Mouse (Mus musculus): ENCODE measurements around the gene Apobec1.
"Not testable (repeated sequence)": the region's sequence is repeated elsewhere in the genome, so short reads cannot be mapped to it uniquely, and the experiment has no call there.

The Apobec1 gene

GRCm38 (mm10) chr6:122602242-122602991, at the start of gene Apobec1:
Gene Apobec1, minus strand, starts transcription at chr6:122602444.
- ATAC-seq (ENCODE audit: low TSS enrichment): peak; percentile 99

GRCm38 (mm10) chr6:122650398-122650980, 48.2 kb upstream of the Apobec1 start:
- ATAC-seq (ENCODE audit: low TSS enrichment): no peak

GRCm38 (mm10) chr6:122649903-122650302, 47.7 kb upstream of the Apobec1 start:
- no peak for ATAC-seq (ENCODE audit: low TSS enrichment)

GRCm38 (mm10) chr6:122644196-122644595, 42.0 kb upstream of the Apobec1 start:
- not testable (repeated sequence) for ATAC-seq (ENCODE audit: low TSS enrichment)

GRCm38 (mm10) chr6:122637566-122637965, 35.3 kb upstream of the Apobec1 start:
- not testable (repeated sequence) for ATAC-seq (ENCODE audit: low TSS enrichment)

GRCm38 (mm10) chr6:122636666-122637065, 34.4 kb upstream of the Apobec1 start:
- ATAC-seq (ENCODE audit: low TSS enrichment): no peak

- no peak for ATAC-seq (ENCODE audit: low TSS enrichment)
These were observed 33.1 kb upstream of the Apobec1 start for GRCm38 (mm10) chr6:122635315-122635714.

- ATAC-seq (ENCODE audit: low TSS enrichment): no peak
These were observed 31.2 kb upstream of the Apobec1 start for GRCm38 (mm10) chr6:122633411-122633810.

GRCm38 (mm10) chr6:122627469-122628108, 25.3 kb upstream of the Apobec1 start:
- no peak for ATAC-seq (ENCODE audit: low TSS enrichment)

- ATAC-seq (ENCODE audit: low TSS enrichment): no peak
These were observed 23.9 kb upstream of the Apobec1 start, which contains the start of gene Dppa3 for GRCm38 (mm10) chr6:122626110-122626509. Gene Dppa3, plus strand, starts transcription at chr6:122626410.

- ATAC-seq (ENCODE audit: low TSS enrichment): no peak
These were observed 22.9 kb upstream of the Apobec1 start for GRCm38 (mm10) chr6:122625156-122625555.

- no peak for ATAC-seq (ENCODE audit: low TSS enrichment)
These were observed 22.2 kb upstream of the Apobec1 start for GRCm38 (mm10) chr6:122624480-122624879.

GRCm38 (mm10) chr6:122621066-122621465, 18.8 kb upstream of the Apobec1 start:
- no peak for ATAC-seq (ENCODE audit: low TSS enrichment)

GRCm38 (mm10) chr6:122616022-122616421, 13.8 kb upstream of the Apobec1 start:
- no peak for ATAC-seq (ENCODE audit: low TSS enrichment)

- ATAC-seq (ENCODE audit: low TSS enrichment): no peak
These were observed 11.8 kb upstream of the Apobec1 start for GRCm38 (mm10) chr6:122614047-122614446.

GRCm38 (mm10) chr6:122612426-122612825, 10.2 kb upstream of the Apobec1 start:
- no peak for ATAC-seq (ENCODE audit: low TSS enrichment)

GRCm38 (mm10) chr6:122609771-122610170, 7.5 kb upstream of the Apobec1 start, which contains the start of gene Gdf3:
Gene Gdf3, minus strand, starts transcription at chr6:122610087.
- no peak for ATAC-seq (ENCODE audit: low TSS enrichment)

- ATAC-seq (ENCODE audit: low TSS enrichment): no peak
These were observed 7.1 kb upstream of the Apobec1 start for GRCm38 (mm10) chr6:122609377-122609728.

- ATAC-seq (ENCODE audit: low TSS enrichment): no peak
These were observed 6.5 kb upstream of the Apobec1 start for GRCm38 (mm10) chr6:122608434-122609376.

- no peak for ATAC-seq (ENCODE audit: low TSS enrichment)
These were observed 5.5 kb upstream of the Apobec1 start for GRCm38 (mm10) chr6:122607700-122608099.

- ATAC-seq (ENCODE audit: low TSS enrichment): no peak
These were observed 4.4 kb upstream of the Apobec1 start for GRCm38 (mm10) chr6:122606661-122607060.

- ATAC-seq (ENCODE audit: low TSS enrichment): no peak
These were observed 3.2 kb upstream of the Apobec1 start for GRCm38 (mm10) chr6:122605483-122605882.

Data from frontal cortex, adult (tissue).